Mouse (Mus musculus) neural tube, embryonic 14.5 days (tissue): Measurements from ENCODE around the gene Oscp1. TPM values are rescaled to one million over a fixed set of nuclear protein-coding genes. Genes with fewer than 3 reads are reported as not detected.

Experiments used
- ATAC-seq: fragments of 200-750 bp; cut with Nextera tagmentation; 2 replicates; pipeline ENCODE4 v1.8.0; 2017; ENCODE audit warnings: low read depth, mild to moderate bottlenecking, moderate TSS enrichment, moderate library complexity
- H3K27ac ChIP-seq: fragments of 300-500 bp; sonication (generic); 2 replicates; pipeline ENCODE4 v1.5.1; 2014; ENCODE audit warnings: low read depth, mild to moderate bottlenecking, control low read depth, low read length, moderate library complexity, mixed read lengths
- H3K27me3 ChIP-seq: fragments of 300-500 bp; sonication (generic); 2 replicates; pipeline ENCODE4 v1.6.1; 2014; ENCODE audit warnings: low read length; ENCODE audit not compliant: control insufficient read depth, insufficient read depth
- H3K36me3 ChIP-seq: fragments of 300-500 bp; sonication (generic); 2 replicates; pipeline ENCODE4 v1.6.1; 2014; ENCODE audit warnings: low read length, mixed read lengths; ENCODE audit not compliant: control insufficient read depth, insufficient read depth
- H3K4me1 ChIP-seq: fragments of 300-500 bp; sonication (generic); 2 replicates; pipeline ENCODE4 v1.6.1; 2014; ENCODE audit warnings: low read length; ENCODE audit not compliant: control insufficient read depth, insufficient read depth
- H3K4me2 ChIP-seq: fragments of 300-500 bp; sonication (generic); 2 replicates; pipeline ENCODE4 v1.6.1; 2014; ENCODE audit warnings: mild to moderate bottlenecking, low read depth, low read length, control low read depth
- H3K4me3 ChIP-seq: fragments of 300-500 bp; sonication (generic); 2 replicates; pipeline ENCODE4 v1.5.1; 2014; ENCODE audit warnings: low read depth, low read length, control low read depth, mixed read lengths
- H3K9ac ChIP-seq: fragments of 300-500 bp; sonication (generic); replicated peaks from 2 replicates; pipeline ENCODE4 v1.6.1; 2014; ENCODE audit warnings: low read depth, mild to moderate bottlenecking, control low read depth, low read length, mixed read lengths
- H3K9me3 ChIP-seq: fragments of 300-500 bp; sonication (generic); 2 replicates; pipeline ENCODE4 v1.6.1; 2016; ENCODE audit warnings: low read length; ENCODE audit not compliant: control insufficient read depth
- WGBS: fragments of 180-500 bp; shearing (Covaris S2); extraction: QIAGEN DNeasy Blood & Tissue Kit; methylation state at CpG from one replicate; pipeline ENCODE4 v1.1.7; 2014; 5-methylcytosine and 5-hydroxymethylcytosine counted together
- polyA plus RNA-seq: library from polyadenylated mRNA; unstranded; fragments of >200 nt; fragmentation: Nextera tagmentation; extraction: Ambion mirVana; gene quantifications from 2 replicates; pipeline ENCODE4 v1.2.1, GENCODE M21; 2014

The Oscp1 gene
- polyA plus RNA-seq: 30.2 and 40.2 TPM in 2 replicates

- H3K9me3 ChIP-seq: no peaks in the 10 kb centered on the region
- 1% methylated on average over 57 of the region's 57 CpGs for WGBS
- ATAC-seq: peak; percentile 98
These were observed at the start of gene Oscp1 for GRCm38 (mm10) chr4:126058134-126058996. Gene Oscp1, plus strand, starts transcription at chr4:126058565.

GRCm38 (mm10) chr4:126017676-126018332, 40.6 kb upstream of the Oscp1 start:
- no peak overlapping the region for H3K4me3 ChIP-seq
- no peaks in the 10 kb centered on the region for H3K4me1 ChIP-seq
- H3K9ac ChIP-seq: no peak overlapping the region
- H3K27ac ChIP-seq: no peak overlapping the region
- no peaks in the 10 kb centered on the region for H3K27me3 ChIP-seq
- no peak overlapping the region for H3K4me2 ChIP-seq
- no peaks in the 10 kb centered on the region for H3K36me3 ChIP-seq
- WGBS: 87% methylated on average over 7 of the region's 7 CpGs
- no peaks in the 10 kb centered on the region for H3K9me3 ChIP-seq
- ATAC-seq: no peak

More at GRCm38 (mm10) chr4:126058134-126058996, at the start of gene Oscp1:
- Histone ChIP-seq H3K9ac (peak within 1 kb of the TSS; percentile 64), H3K4me2 (peak within 1 kb of the TSS; percentile 84), H3K4me1 (peaks cover 9% of the 10 kb centered on the region; the same call in 1 of the 2 replicates), H3K4me3 (peak within 1 kb of the TSS; percentile 67), H3K27ac (no peak within 1 kb of the TSS), H3K36me3 (peaks cover 18% of the 10 kb centered on the region), H3K27me3 (no peaks in the 10 kb centered on the region)

GRCm38 (mm10) chr4:126018966-126019538, 39.3 kb upstream of the Oscp1 start:
- no peak overlapping the region for H3K4me2 ChIP-seq
- H3K27ac ChIP-seq: no peak overlapping the region
- 80% methylated on average over 11 of the region's 11 CpGs for whole genome bisulfite sequencing
- H3K4me1 ChIP-seq: no peaks in the 10 kb centered on the region
- ATAC-seq: no peak
- no peak overlapping the region for H3K4me3 ChIP-seq
- H3K9ac ChIP-seq: no peak overlapping the region
- H3K36me3 ChIP-seq: no peaks in the 10 kb centered on the region
- H3K9me3 ChIP-seq: no peaks in the 10 kb centered on the region
- no peaks in the 10 kb centered on the region for H3K27me3 ChIP-seq

- Histone ChIP-seq H3K9me3 (no peaks in the 10 kb centered on the region), H3K4me2 (no peak within 1 kb of the TSS), H3K27ac (no peak within 1 kb of the TSS), H3K36me3 (no peaks in the 10 kb centered on the region), H3K4me1 (no peaks in the 10 kb centered on the region), H3K9ac (no peak within 1 kb of the TSS), H3K27me3 (no peaks in the 10 kb centered on the region), H3K4me3 (no peak within 1 kb of the TSS)
- no peak for ATAC-seq
- WGBS: 63% methylated on average over 16 of the region's 16 CpGs
These were observed 34.0 kb upstream of the Oscp1 start, which contains the start of gene Csf3r for GRCm38 (mm10) chr4:126024303-126024900. Gene Csf3r, plus strand, starts transcription at chr4:126024550.

GRCm38 (mm10) chr4:126025801-126026200, 32.6 kb upstream of the Oscp1 start:
- Histone ChIP-seq H3K36me3 (no peaks in the 10 kb centered on the region), H3K27ac (no peak overlapping the region), H3K4me2 (no peak overlapping the region), H3K9ac (no peak overlapping the region), H3K4me3 (no peak overlapping the region), H3K9me3 (no peaks in the 10 kb centered on the region), H3K4me1 (no peaks in the 10 kb centered on the region), H3K27me3 (no peaks in the 10 kb centered on the region)
- 82% methylated on average over 5 of the region's 5 CpGs for WGBS
- ATAC-seq: no peak

GRCm38 (mm10) chr4:126027980-126028379, 30.4 kb upstream of the Oscp1 start:
- H3K9ac ChIP-seq: no peak overlapping the region
- 91% methylated on average over 3 of the region's 3 CpGs for WGBS
- no peak overlapping the region for H3K4me2 ChIP-seq
- no peak overlapping the region for H3K4me3 ChIP-seq
- no peaks in the 10 kb centered on the region for H3K9me3 ChIP-seq
- H3K36me3 ChIP-seq: no peaks in the 10 kb centered on the region
- H3K27ac ChIP-seq: no peak overlapping the region
- H3K27me3 ChIP-seq: no peaks in the 10 kb centered on the region
- no peak for ATAC-seq
- H3K4me1 ChIP-seq: no peaks in the 10 kb centered on the region

- H3K4me2 ChIP-seq: no peak overlapping the region
- H3K9me3 ChIP-seq: no peaks in the 10 kb centered on the region
- H3K4me1 ChIP-seq: no peaks in the 10 kb centered on the region
- H3K9ac ChIP-seq: no peak overlapping the region
- no peak for ATAC-seq
- no peak overlapping the region for H3K4me3 ChIP-seq
- 75% methylated on average over 3 of the region's 3 CpGs for WGBS
- H3K27ac ChIP-seq: no peak overlapping the region
- no peaks in the 10 kb centered on the region for H3K27me3 ChIP-seq
- H3K36me3 ChIP-seq: no peaks in the 10 kb centered on the region
These were observed 29.3 kb upstream of the Oscp1 start for GRCm38 (mm10) chr4:126029042-126029441.

- Histone ChIP-seq H3K27ac (no peak overlapping the region), H3K4me2 (no peak overlapping the region), H3K9ac (no peak overlapping the region), H3K27me3 (no peaks in the 10 kb centered on the region), H3K4me1 (no peaks in the 10 kb centered on the region), H3K9me3 (no peaks in the 10 kb centered on the region), H3K4me3 (no peak overlapping the region), H3K36me3 (no peaks in the 10 kb centered on the region)
- no peak for ATAC-seq
- 77% methylated on average over 5 of the region's 5 CpGs for WGBS
These were observed 27.7 kb upstream of the Oscp1 start for GRCm38 (mm10) chr4:126030705-126031104.
